Mouse (Mus musculus) natural killer cell, adult 2 months (primary cell): ENCODE measurements at regions not wholly inside any gene's neighbourhood (a gene's known extent, or its start where the extent isn't known, plus 50 kb on each side); places are given as distances from the start of the nearest gene placed in this dataset.
A peak's percentile ranks its signal among the peaks of the same experiment; 100 is the strongest.

Experiments
- DNase-seq, 2 experiments: peaks; one replicate each; pipeline ENCODE4 v3.0.0; 2022; ENCODE audit warnings: low spot score in 2 of 2

- DNase-seq = no peak
Observed at GRCm38 (mm10) chr2:46468936-46469629, 1351.9 kb upstream of the Zeb2 start.

DNA sequence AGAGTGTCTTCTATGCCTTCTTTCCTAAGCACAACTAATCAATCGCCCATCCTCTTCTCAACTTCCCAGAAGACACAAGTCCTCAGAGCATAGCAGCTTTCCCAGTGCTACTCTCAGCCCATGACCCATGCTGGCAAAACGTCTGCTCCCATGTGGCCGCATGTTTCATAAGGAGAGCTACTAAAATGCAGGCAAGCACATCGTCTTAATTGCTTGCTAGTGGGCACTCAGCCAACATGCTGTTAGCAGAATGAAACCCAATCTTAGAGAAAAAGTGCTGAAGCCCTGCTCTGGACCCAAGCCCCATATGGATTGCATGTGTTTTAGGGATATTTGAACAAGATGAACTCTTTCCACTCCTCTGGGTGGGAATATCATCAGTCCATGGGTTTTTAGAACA is 1348.2 kb upstream of the Zeb2 start:
- DNase-seq = no peak

DNA sequence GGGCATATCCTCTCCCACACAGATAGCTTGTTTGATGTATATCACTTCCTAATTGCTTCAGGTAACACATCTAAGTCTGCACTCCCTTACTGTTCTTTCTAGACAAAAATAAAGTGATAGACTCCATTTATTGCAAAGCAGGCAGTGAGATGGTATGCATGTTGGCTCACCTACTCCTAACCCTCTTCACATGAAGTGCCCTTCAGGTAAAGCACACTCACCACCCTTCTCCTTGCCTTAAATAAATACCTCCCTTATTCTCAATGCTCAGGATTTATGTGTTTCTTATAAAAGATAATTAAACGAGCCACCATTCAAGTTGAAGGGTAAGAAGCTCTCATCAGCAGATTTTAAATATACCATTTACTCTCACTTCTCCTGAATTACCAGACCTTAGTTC is 1347.7 kb upstream of the Zeb2 start:
- no peak for DNase-seq

DNA sequence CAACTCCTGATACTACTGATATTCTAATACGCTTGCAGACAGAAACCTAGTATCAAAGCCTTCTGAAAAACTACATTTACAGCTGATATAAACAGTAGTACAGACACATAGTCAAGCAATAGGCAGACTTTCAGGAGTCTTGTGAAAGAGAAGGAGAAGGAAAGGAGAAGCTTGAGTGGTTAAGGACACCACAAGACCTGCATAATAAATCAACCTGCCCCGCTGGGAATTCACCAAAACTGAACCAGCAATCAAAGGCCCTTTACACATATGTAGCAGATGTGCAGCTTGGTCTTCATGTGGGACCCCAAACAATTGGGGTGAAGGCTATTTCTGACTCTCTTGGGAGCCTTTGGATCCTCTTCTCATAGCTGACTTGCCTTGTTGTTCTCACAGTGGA is 1345.5 kb upstream of the Zeb2 start:
- DNase-seq = no peak

- no peak for DNase-seq
Observed at GRCm38 (mm10) chr2:46450698-46451097, 1333.5 kb upstream of the Zeb2 start.

DNA sequence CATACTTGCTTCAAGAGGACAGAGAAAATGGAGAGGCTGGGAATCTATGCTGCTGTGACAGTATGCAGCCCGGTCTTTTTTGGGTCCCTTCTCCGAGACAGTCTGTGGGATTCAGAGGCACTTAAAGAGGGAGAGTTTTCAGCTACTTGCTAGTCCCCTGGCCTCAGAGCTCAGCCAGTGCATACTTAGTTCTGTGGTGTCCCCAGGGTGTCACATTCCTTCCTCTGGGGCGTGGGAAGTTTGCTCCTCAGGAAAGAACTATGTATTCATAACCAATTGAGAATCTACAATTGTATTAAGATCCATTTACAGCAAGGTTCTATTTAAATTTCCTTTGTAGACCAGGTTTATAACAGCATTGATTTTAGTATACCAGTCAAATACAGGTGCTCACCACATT is 1328.1 kb upstream of the Zeb2 start:
- DNase-seq = no peak

GRCm38 (mm10) chr2:46443686-46444180 is 1326.5 kb upstream of the Zeb2 start:
- peak in 1 of 2 experiments; percentile 27 for DNase-seq

- no peak for DNase-seq
Observed at GRCm38 (mm10) chr2:46443061-46443685, 1326.0 kb upstream of the Zeb2 start.

DNA sequence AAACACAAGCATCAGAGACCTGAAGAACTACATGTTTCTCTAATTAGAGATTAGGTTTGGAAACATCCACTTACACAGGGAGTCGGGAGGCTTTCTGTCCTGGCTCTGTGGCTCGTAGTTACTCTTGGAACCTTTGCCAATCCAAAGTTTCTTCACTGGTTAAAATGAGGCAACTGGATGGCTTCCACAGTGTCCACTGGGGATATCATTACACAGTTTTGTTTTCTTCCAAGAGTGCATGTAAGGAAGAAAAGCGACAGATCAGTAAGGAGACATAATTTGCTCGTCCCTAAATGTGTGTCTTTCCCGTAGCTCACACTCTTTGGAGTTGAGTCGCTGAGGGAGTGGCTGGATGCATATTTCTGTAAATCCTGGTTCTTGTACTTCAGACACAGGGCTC is 1325.4 kb upstream of the Zeb2 start:
- no peak for DNase-seq

DNA sequence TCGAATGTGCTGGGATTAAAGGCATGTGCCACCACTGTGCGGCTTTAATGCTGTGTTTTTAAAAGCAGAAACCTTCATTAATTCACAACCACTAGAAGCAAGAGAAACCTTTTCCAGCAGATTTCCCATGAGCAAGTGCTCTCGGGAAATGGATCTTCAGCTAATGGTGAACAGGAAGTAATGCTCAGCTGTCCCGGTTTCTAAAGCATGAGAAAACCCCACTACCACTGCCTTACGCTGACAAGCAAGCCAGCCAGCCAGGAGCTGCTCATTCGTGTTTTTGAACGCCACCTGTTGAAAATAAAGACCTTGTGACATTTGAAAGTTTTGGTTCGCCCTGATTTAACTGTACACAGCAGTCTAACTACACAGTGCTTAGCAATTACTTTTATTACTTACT is 1324.7 kb upstream of the Zeb2 start:
- no peak for DNase-seq

DNA sequence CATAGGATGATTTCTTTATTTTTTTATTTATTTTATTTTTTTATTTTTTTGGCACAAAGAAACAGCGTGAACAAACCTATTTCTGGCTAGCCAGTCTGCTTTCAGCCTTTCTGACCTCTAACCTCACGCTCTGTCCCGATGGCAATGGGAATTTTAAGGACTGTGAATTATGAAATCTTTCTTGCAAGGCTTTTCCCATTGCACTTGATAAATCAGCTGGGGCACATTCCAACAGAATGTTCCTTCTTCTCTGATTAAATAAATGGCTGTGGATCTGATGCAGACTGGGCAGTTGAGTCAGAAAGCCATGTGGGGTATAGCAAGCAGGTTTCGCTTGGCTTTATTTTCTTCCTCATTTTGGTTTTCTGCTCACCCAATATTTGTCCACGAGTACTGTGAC is 1324.2 kb upstream of the Zeb2 start:
- no peak for DNase-seq

DNA sequence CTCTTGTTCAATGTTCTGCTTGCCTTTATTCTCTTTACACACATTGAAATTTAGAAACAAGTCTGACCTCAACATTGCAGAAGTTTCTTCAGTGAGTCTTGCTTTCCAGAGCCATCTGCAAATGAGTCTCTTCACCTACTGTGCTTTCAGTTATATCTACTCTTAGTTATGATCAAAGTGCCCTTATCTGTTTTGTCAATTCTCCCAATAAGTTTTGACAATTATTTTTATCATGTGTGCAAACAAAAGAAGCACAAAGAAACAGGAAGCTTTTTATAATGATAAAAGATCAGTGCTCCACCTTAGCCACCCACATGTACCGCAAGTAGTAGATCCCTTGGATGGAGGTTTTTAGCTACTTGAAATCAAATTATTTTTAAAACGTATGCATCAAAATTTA is 1322.8 kb upstream of the Zeb2 start:
- DNase-seq = no peak

GRCm38 (mm10) chr2:46418281-46418680 is 1301.1 kb upstream of the Zeb2 start:
- no peak for DNase-seq

GRCm38 (mm10) chr2:46402373-46403114 is 1285.3 kb upstream of the Zeb2 start:
- DNase-seq = no peak

DNA sequence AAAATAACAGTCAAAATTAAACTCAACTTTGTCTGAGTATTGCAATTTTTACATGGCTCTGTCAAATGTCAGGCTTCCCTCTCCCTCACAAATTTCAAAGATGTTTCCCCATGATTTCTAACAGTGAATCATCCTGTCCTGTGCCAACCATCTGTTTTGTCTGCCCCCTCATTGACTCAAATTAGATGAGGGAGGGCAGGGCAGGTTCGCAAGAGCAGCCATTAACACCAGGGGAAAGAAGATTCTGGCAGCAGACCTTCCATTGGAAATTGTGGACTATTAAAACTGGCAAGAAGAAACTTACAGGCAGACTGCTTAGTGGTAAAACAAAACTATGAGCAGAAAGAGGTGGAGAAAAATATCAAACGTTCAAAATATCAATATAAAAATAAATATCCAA is 1277.0 kb upstream of the Zeb2 start:
- no peak for DNase-seq

- DNase-seq = peak in 1 of 2 experiments; percentile 28
Observed at GRCm38 (mm10) chr2:46372847-46373461, 1255.8 kb upstream of the Zeb2 start.

- DNase-seq = no peak
Observed at GRCm38 (mm10) chr2:46371755-46372154, 1254.6 kb upstream of the Zeb2 start.

- DNase-seq = peak; percentile 67 to 78
Observed at GRCm38 (mm10) chr2:46370949-46371348, 1253.8 kb upstream of the Zeb2 start.

DNA sequence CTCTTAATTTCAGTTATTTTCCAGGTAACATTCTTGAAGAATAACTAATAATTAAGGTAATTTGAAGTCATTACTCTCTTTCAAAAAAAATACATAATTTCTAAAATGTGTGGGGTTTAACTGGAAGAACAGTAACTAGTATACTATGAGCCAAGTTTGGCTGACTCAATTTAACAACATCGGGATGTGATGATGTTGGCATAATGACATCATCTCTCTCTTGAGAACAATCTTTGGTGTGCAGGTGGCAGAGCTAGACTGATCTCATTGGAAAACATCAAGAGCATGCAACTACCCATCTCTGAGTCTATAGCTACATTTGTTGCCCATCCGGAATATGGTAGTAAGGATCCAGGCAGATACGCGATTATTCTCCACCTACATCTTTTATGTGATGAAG is 1251.7 kb upstream of the Zeb2 start:
- DNase-seq = no peak

- no peak for DNase-seq
Observed at GRCm38 (mm10) chr2:46366135-46366485, 1248.9 kb upstream of the Zeb2 start.

DNA sequence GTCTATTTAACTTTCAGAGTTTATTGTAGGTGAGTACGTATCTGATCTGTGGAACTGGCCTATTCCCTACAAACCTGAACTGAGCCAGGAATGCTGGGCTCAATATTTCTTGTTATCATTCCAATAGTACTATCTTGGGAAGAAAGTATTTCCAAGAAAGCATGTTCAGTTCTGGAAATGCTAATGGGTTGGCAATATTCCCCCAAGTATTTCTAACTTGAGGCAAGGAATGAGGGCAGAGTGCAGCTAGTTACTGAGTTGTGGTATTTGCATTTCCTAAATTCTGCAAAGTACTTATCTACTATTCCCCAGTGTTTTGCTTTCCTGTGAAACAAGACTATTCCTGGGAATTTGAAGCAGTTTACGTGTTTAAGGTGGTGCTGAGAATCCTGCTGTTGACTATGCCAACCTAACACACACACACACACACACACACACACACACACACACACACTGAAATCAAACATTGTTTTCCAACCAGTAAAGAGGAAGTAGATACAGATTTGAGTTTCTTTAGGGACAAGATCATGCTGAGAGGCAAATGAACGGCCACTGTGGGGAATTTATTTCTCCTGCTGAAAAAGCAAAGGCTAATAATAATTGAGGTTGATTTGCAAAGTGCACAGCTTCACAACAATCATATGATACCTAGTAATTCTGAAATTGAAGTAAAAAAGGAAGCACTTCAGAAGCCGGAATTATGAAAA is 1248.4 kb upstream of the Zeb2 start:
- DNase-seq = no peak
